Mouse (Mus musculus) lung, postnatal 0 days (tissue): ENCODE data around the gene Serpina1f. TPM values are rescaled to one million over a fixed set of nuclear protein-coding genes. Genes with fewer than 3 reads are reported as not detected.

ENCODE experiments used
- ATAC-seq: fragments of 200-750 bp; cut with Nextera tagmentation; 2 replicates; pipeline ENCODE4 v1.8.0; 2017; ENCODE audit warnings: moderate library complexity
- DNase-seq: peaks from one replicate; pipeline ENCODE4 v3.0.0-alpha.2; 2016; ENCODE audit warnings: low spot score
- H3K27ac ChIP-seq: fragments of 300-500 bp; sonication (generic); 2 replicates; pipeline ENCODE4 v1.5.1; 2014; ENCODE audit warnings: antibody characterized with exemption, mild to moderate bottlenecking, low read length, mixed read lengths
- H3K27me3 ChIP-seq: fragments of 300-500 bp; sonication (generic); replicated peaks from 2 replicates; pipeline ENCODE4 v1.6.1; 2014; ENCODE audit warnings: low read length, mixed read lengths; ENCODE audit not compliant: insufficient read depth
- H3K36me3 ChIP-seq: fragments of 300-500 bp; sonication (generic); 2 replicates; pipeline ENCODE4 v1.6.1; 2014; ENCODE audit warnings: low read length, mixed read lengths; ENCODE audit not compliant: insufficient read depth
- H3K4me1 ChIP-seq: fragments of 300-500 bp; sonication (generic); 2 replicates; pipeline ENCODE4 v1.6.1; 2014; ENCODE audit warnings: antibody characterized with exemption, low read depth, low read length, mixed read lengths; ENCODE audit not compliant: insufficient read depth
- H3K4me2 ChIP-seq: fragments of 300-500 bp; sonication (generic); replicated peaks from 2 replicates; pipeline ENCODE4 v1.6.1; 2014; ENCODE audit warnings: low read depth, mild to moderate bottlenecking, low read length, moderate library complexity, mixed read lengths
- H3K4me3 ChIP-seq: fragments of 300-500 bp; sonication (generic); 2 replicates; pipeline ENCODE4 v1.5.1; 2014; ENCODE audit warnings: low read depth, low read length
- H3K9ac ChIP-seq: fragments of 300-500 bp; sonication (generic); replicated peaks from 2 replicates; pipeline ENCODE4 v1.6.1; 2014; ENCODE audit warnings: low read depth, mild to moderate bottlenecking
- H3K9me3 ChIP-seq: fragments of 300-500 bp; sonication (generic); 2 replicates; pipeline ENCODE4 v1.6.1; 2016; ENCODE audit warnings: low read length, mixed read lengths
- CTCF ChIP-seq: IDR thresholded peaks from 2 replicates; pipeline ENCODE4 v1.5.1; 2016; ENCODE audit warnings: antibody characterized with exemption, mild to moderate bottlenecking
- EP300 ChIP-seq: IDR thresholded peaks from 2 replicates; pipeline ENCODE4 v1.6.1; 2016; ENCODE audit warnings: antibody characterized with exemption, mild to moderate bottlenecking, control low read depth
- whole genome bisulfite sequencing: fragments of 180-500 bp; shearing (Covaris S2); extraction: QIAGEN DNeasy Blood & Tissue Kit; methylation state at CpG from one replicate; pipeline ENCODE4 v1.1.7; 2014; 5-methylcytosine and 5-hydroxymethylcytosine counted together
- polyA plus RNA-seq: library from polyadenylated mRNA; unstranded; fragments of >200 nt; fragmentation: Nextera tagmentation; extraction: Ambion mirVana; gene quantifications from 2 replicates; pipeline ENCODE4 v1.2.1, GENCODE M21; 2015

Serpina1f gene
- polyA plus RNA-seq, 1 experiment from 2014 or later: not detected

DNA sequence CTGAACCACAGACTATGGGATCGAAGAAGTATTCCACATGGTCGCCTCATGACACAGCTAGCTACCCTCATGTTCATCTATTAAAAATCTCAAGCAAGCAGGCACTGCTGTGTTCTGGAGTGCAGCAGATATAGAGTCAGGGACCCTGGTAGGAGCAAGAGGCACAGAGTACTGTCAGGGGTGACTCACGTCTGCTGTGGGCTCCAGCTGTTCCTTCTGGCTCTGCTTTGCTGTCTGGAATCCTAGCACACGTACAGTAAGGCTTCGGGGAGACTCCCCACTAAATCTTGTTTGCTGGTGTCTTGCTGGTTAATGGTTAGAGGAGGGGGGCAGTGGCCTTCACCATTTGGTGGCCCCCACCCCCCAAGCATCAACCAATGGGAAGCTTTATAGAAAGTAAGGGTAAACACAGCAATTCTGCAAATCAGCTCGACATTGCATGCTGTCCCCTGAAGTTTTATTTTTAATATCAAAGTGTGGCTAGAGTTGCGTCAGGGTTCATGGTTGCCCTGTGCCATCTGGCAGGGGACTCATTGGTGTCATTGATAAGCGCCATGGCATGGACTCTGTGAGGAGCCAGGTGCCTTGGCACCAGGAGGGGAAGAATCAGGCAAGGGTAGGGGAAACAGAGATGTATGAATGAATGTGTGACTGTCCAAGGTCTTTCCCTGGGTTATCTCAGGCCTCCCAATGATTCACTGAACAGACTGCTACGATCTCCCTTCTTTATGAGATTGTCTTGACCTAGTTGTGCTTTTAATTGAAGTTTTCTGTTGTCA is 38.3 kb downstream of the Serpina1f start, which contains the start of gene Serpina6:
TSS of gene Serpina6 (minus strand) at position 365 of the 779 bp plus-strand sequence.
- no peaks in the 10 kb centered on the region for H3K36me3 ChIP-seq
- no peak for DNase-seq
- peak; percentile 33; the same call in 1 of the 2 replicates for ATAC-seq
- no peaks in the 10 kb centered on the region for H3K27me3 ChIP-seq
- no peaks in the 10 kb centered on the region for H3K4me1 ChIP-seq
- no peak within 1 kb of the TSS for H3K4me2 ChIP-seq
- no peak for TF ChIP-seq CTCF
- no peak within 1 kb of the TSS for H3K4me3 ChIP-seq
- no peak within 1 kb of the TSS for H3K27ac ChIP-seq
- H3K9me3 ChIP-seq: no peaks in the 10 kb centered on the region
- 67% methylated on average over 9 of the region's 9 CpGs for WGBS
- H3K9ac ChIP-seq: no peak within 1 kb of the TSS

DNA sequence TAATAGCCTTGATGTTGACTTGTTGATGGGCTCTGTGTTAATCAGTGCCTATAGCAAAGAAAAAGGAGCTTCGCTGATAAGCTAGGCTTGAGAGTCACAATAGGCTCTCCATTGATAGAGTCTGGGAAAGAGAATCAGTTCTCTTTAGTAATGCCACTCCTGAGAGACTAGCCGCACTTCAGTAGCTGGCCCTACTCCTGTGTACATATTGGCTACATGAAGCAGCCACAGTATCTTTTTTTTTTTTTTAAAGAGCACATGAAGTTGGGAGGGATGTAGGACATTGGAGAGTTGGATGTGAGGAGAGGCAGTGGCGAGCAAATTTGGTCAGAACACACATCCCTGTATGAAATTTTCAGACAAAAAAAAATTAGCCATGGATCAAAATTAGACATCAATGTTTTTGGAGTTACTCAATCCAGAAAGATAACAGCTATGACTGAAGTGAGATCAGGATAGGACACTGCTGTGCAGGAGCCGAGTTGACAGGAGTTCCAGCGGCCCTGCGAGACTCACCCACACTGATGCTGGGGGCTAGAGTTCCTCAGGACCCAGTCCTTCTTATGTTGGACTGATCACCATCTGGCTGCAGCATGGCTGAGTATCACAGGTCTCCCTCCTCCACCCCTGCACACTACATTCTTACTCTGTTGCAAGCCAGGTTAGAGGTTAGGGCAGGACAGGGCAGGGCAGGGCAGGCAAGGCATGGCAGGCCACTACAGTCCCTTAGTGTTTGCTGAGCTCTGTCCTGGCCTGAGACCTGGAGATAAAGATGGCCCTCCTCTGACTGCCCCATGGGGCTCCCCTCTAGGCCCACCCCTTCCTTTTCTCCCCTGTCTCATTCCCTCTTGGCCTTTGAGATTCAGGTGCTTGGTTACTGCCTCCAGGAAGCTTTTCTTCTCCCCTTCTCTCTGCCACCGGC is 39.9 kb downstream of the Serpina1f start:
- TF ChIP-seq CTCF (no peak), EP300 (0 out of 2 replicates have a peak, but pooled peaks have one; percentile 12)
- no peak overlapping the region for H3K4me2 ChIP-seq
- ATAC-seq (peak; percentile 74), DNase-seq (peak; percentile 43)
- H3K4me1 ChIP-seq: no peaks in the 10 kb centered on the region
- no peak overlapping the region for H3K4me3 ChIP-seq
- no peaks in the 10 kb centered on the region for H3K9me3 ChIP-seq
- H3K27me3 ChIP-seq: no peaks in the 10 kb centered on the region
- 47% methylated on average over 7 of the region's 7 CpGs for whole genome bisulfite sequencing
- no peak overlapping the region for H3K27ac ChIP-seq
- no peak overlapping the region for H3K9ac ChIP-seq
- H3K36me3 ChIP-seq: no peaks in the 10 kb centered on the region

DNA sequence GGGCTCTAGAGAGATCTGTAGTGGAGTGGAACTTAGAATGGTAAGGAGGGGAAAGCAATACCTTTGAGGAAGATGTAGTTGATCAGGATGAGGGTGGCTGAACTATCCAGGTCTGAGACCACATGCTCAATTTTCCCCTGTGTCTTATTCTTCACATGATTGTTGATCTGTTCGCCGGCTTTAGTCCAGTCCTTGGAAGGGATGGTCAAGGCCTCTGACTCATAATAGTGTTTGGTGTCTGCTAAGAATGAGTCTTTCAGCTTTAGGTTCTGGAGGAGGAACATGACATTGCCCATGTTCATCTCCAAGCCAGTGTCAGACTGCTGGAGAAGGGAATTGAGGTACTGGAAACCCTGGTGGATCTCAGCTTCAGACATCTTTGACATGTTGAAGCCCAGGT is 41.5 kb downstream of the Serpina1f start:
- H3K27me3 ChIP-seq: no peaks in the 10 kb centered on the region
- ATAC-seq: no peak
- no peak overlapping the region for H3K27ac ChIP-seq
- no peaks in the 10 kb centered on the region for H3K9me3 ChIP-seq
- H3K9ac ChIP-seq: no peak overlapping the region
- H3K4me2 ChIP-seq: no peak overlapping the region
- DNase-seq: no peak
- WGBS: 86% methylated on average over 2 of the region's 2 CpGs
- no peak overlapping the region for H3K4me3 ChIP-seq
- H3K36me3 ChIP-seq: no peaks in the 10 kb centered on the region
- no peaks in the 10 kb centered on the region for H3K4me1 ChIP-seq
- TF ChIP-seq EP300 (no peak), CTCF (no peak)

DNA sequence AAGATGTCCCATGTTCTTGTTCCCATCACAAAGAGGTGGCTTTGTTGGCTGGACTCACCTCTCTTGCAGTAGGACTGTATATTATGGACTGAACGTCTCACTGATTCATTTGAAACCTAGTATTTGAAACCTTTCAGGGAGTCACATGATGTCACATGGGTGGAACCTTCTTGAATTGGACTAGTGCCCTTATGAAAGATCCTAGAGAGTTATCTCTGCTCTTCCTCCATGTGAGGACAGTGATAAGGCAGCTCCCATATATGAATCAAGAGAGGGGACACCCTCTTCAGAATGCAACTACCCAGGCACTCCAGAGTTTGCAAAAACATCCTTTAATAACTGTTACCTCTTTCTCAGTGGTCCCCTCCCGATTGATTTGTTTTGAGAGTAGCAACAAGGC is 49.0 kb downstream of the Serpina1f start:
- DNase-seq (no peak), ATAC-seq (no peak)
- H3K9me3 ChIP-seq: no peaks in the 10 kb centered on the region
- H3K27ac ChIP-seq: no peak overlapping the region
- no peaks in the 10 kb centered on the region for H3K36me3 ChIP-seq
- no peak overlapping the region for H3K9ac ChIP-seq
- H3K27me3 ChIP-seq: no peaks in the 10 kb centered on the region
- WGBS: 70% methylated on average over 2 of the region's 2 CpGs
- H3K4me1 ChIP-seq: no peaks in the 10 kb centered on the region
- no peak overlapping the region for H3K4me3 ChIP-seq
- no peak for TF ChIP-seq CTCF
- TF ChIP-seq EP300: no peak
- H3K4me2 ChIP-seq: no peak overlapping the region

DNA sequence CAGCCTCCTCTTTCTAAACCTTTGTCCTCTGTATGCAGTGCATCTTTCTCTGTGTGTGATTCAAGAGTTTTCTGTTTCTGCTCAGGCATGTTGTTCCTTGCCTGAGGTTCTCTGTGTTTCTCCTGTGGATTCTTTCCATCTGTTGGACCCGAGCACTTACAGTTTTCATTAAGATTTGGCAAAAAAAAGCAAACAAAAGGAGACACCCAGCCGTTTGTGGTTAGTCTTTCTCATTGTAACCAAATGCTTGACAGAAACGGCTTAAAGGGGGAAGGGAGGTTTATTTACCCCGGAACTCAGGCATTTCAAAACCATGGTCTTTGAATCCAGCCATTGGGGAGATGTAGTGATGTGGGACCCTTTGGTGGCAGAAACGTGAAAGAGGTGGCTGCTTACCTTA is 50.7 kb downstream of the Serpina1f start:
- ATAC-seq: no peak
- H3K27ac ChIP-seq: no peak overlapping the region
- no peak for DNase-seq
- no peaks in the 10 kb centered on the region for H3K36me3 ChIP-seq
- H3K4me3 ChIP-seq: no peak overlapping the region
- H3K27me3 ChIP-seq: no peaks in the 10 kb centered on the region
- WGBS: 10% methylated on average over 5 of the region's 5 CpGs
- TF ChIP-seq EP300: no peak
- no peak for TF ChIP-seq CTCF
- no peak overlapping the region for H3K4me2 ChIP-seq
- H3K9me3 ChIP-seq: no peaks in the 10 kb centered on the region
- no peaks in the 10 kb centered on the region for H3K4me1 ChIP-seq
- H3K9ac ChIP-seq: no peak overlapping the region

DNA sequence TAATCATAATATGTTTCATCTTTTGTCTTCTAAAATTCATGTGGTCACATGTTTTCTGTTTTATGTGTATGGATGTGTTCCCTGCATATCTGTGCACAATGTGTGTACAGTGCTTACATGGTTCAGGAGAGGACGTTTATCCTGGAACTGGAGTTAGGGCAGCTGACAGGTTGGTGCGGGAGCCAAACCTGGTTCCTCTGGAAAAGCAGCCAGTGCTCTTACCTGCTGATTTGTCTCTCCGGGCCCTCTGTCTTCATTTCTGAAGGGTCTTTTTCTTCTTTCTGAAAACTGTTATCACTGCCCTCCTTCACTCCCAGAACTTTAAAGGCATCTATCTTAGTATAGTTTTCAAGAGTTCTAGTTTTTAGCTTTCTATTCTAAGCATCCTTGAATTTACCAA is 51.5 kb downstream of the Serpina1f start:
- H3K36me3 ChIP-seq: no peaks in the 10 kb centered on the region
- TF ChIP-seq EP300: no peak
- TF ChIP-seq CTCF: no peak
- H3K27me3 ChIP-seq: no peaks in the 10 kb centered on the region
- no peak overlapping the region for H3K27ac ChIP-seq
- ATAC-seq (no peak), DNase-seq (no peak)
- H3K4me2 ChIP-seq: no peak overlapping the region
- no peaks in the 10 kb centered on the region for H3K9me3 ChIP-seq
- H3K4me1 ChIP-seq: no peaks in the 10 kb centered on the region
- no peak overlapping the region for H3K4me3 ChIP-seq
- H3K9ac ChIP-seq: no peak overlapping the region
- 69% methylated on average over 3 of the region's 3 CpGs for WGBS
